Mouse (Mus musculus): ENCODE measurements around the gene 1110032A03Rik.

- TF ChIP-seq CTCF (IDR thresholded peaks at IDR 0.05; ENCODE audit: low read depth) (no peak), EP300 (optimal IDR thresholded peaks at IDR 0.05) (no peak)
Observed at GRCm38 (mm10) chr9:50718878-50719277, 56.4 kb downstream of the 1110032A03Rik start.
